Mouse (Mus musculus): ENCODE measurements at regions not wholly inside any gene's neighbourhood (a gene's known extent, or its start where the extent isn't known, plus 50 kb on each side); places are given as distances from the start of the nearest gene placed in this dataset.
A peak's percentile ranks its signal among the peaks of the same experiment; 100 is the strongest.

- H3K4me3 ChIP-seq (ENCODE audit: low read depth, low read length): no peak overlapping the region
- 69% methylated on average over 4 of the region's 4 CpGs for WGBS
- H3K4me1 ChIP-seq (ENCODE audit: control insufficient read depth, insufficient read depth, insufficient read length, low read length): no peaks in the 10 kb centered on the region
- no peaks in the 10 kb centered on the region for H3K27me3 ChIP-seq (ENCODE audit: control insufficient read depth, insufficient read depth, low read length)
- no peak for TF ChIP-seq CTCF (IDR thresholded peaks at IDR 0.05; ENCODE audit: extremely low read depth, insufficient read length, insufficient replicate concordance, low read depth, low read length)
- TF ChIP-seq POLR2A (IDR thresholded peaks at IDR 0.05; ENCODE audit: low read depth, low read length): no peak
- peak overlapping the region; percentile 70 for H3K27ac ChIP-seq (ENCODE audit: insufficient read depth, low read depth, low read length)
- no peaks in the 10 kb centered on the region for H3K36me3 ChIP-seq (ENCODE audit: control insufficient read depth, insufficient read depth, low read length)
Observed at GRCm38 (mm10) chr10:118746719-118747395, 123.2 kb downstream of the Dyrk2 start.

GRCm38 (mm10) chr10:118749039-118749438 is 121.0 kb downstream of the Dyrk2 start:
- TF ChIP-seq POLR2A (IDR thresholded peaks at IDR 0.05; ENCODE audit: low read depth, low read length) (no peak), CTCF (IDR thresholded peaks at IDR 0.05; ENCODE audit: extremely low read depth, insufficient read length, insufficient replicate concordance, low read depth, low read length) (no peak)
- Histone ChIP-seq H3K27me3 (ENCODE audit: control insufficient read depth, insufficient read depth, low read length) (no peaks in the 10 kb centered on the region), H3K27ac (ENCODE audit: insufficient read depth, low read depth, low read length) (no peak overlapping the region), H3K36me3 (ENCODE audit: control insufficient read depth, insufficient read depth, low read length) (no peaks in the 10 kb centered on the region), H3K4me3 (ENCODE audit: low read depth, low read length) (no peak overlapping the region), H3K4me1 (ENCODE audit: control insufficient read depth, insufficient read depth, insufficient read length, low read length) (no peaks in the 10 kb centered on the region)
- WGBS: 98% methylated on average over 1 of the region's 1 CpGs

GRCm38 (mm10) chr10:118749756-118750155 is 120.3 kb downstream of the Dyrk2 start:
- WGBS: 88% methylated on average over 6 of the region's 6 CpGs
- Histone ChIP-seq H3K36me3 (ENCODE audit: control insufficient read depth, insufficient read depth, low read length) (no peaks in the 10 kb centered on the region), H3K4me1 (ENCODE audit: control insufficient read depth, insufficient read depth, insufficient read length, low read length) (no peaks in the 10 kb centered on the region), H3K4me3 (ENCODE audit: low read depth, low read length) (no peak overlapping the region), H3K27ac (ENCODE audit: insufficient read depth, low read depth, low read length) (no peak overlapping the region), H3K27me3 (ENCODE audit: control insufficient read depth, insufficient read depth, low read length) (no peaks in the 10 kb centered on the region)
- no peak for TF ChIP-seq POLR2A (IDR thresholded peaks at IDR 0.05; ENCODE audit: low read depth, low read length)
- TF ChIP-seq CTCF (IDR thresholded peaks at IDR 0.05; ENCODE audit: extremely low read depth, insufficient read length, insufficient replicate concordance, low read depth, low read length): no peak

- Histone ChIP-seq H3K27me3 (ENCODE audit: control insufficient read depth, insufficient read depth, low read length) (no peaks in the 10 kb centered on the region), H3K4me3 (ENCODE audit: low read depth, low read length) (no peak overlapping the region), H3K36me3 (ENCODE audit: control insufficient read depth, insufficient read depth, low read length) (no peaks in the 10 kb centered on the region), H3K27ac (ENCODE audit: insufficient read depth, low read depth, low read length) (no peak overlapping the region), H3K4me1 (ENCODE audit: control insufficient read depth, insufficient read depth, insufficient read length, low read length) (no peaks in the 10 kb centered on the region)
- 90% methylated on average over 2 of the region's 2 CpGs for WGBS
- TF ChIP-seq POLR2A (IDR thresholded peaks at IDR 0.05; ENCODE audit: low read depth, low read length): no peak
- TF ChIP-seq CTCF (IDR thresholded peaks at IDR 0.05; ENCODE audit: extremely low read depth, insufficient read length, insufficient replicate concordance, low read depth, low read length): no peak
Observed at GRCm38 (mm10) chr10:118751110-118751509, 118.9 kb downstream of the Dyrk2 start.

- no peak for TF ChIP-seq POLR2A (IDR thresholded peaks at IDR 0.05; ENCODE audit: low read depth, low read length)
- TF ChIP-seq CTCF (IDR thresholded peaks at IDR 0.05; ENCODE audit: extremely low read depth, insufficient read length, insufficient replicate concordance, low read depth, low read length): no peak
- Histone ChIP-seq H3K27me3 (ENCODE audit: control insufficient read depth, insufficient read depth, low read length) (no peaks in the 10 kb centered on the region), H3K4me3 (ENCODE audit: low read depth, low read length) (no peak overlapping the region), H3K36me3 (ENCODE audit: control insufficient read depth, insufficient read depth, low read length) (no peaks in the 10 kb centered on the region), H3K27ac (ENCODE audit: insufficient read depth, low read depth, low read length) (no peak overlapping the region), H3K4me1 (ENCODE audit: control insufficient read depth, insufficient read depth, insufficient read length, low read length) (no peaks in the 10 kb centered on the region)
- 78% methylated on average over 5 of the region's 5 CpGs for WGBS
Observed at GRCm38 (mm10) chr10:118753061-118753775, 116.8 kb downstream of the Dyrk2 start.

- 95% methylated on average over 13 of the region's 13 CpGs for WGBS
- H3K27ac ChIP-seq (ENCODE audit: insufficient read depth, low read depth, low read length): no peak overlapping the region
- H3K36me3 ChIP-seq (ENCODE audit: control insufficient read depth, insufficient read depth, low read length): no peaks in the 10 kb centered on the region
- H3K4me1 ChIP-seq (ENCODE audit: control insufficient read depth, insufficient read depth, insufficient read length, low read length): no peaks in the 10 kb centered on the region
- H3K27me3 ChIP-seq (ENCODE audit: control insufficient read depth, insufficient read depth, low read length): no peaks in the 10 kb centered on the region
- TF ChIP-seq CTCF (IDR thresholded peaks at IDR 0.05; ENCODE audit: extremely low read depth, insufficient read length, insufficient replicate concordance, low read depth, low read length) (no peak), POLR2A (IDR thresholded peaks at IDR 0.05; ENCODE audit: low read depth, low read length) (no peak)
- H3K4me3 ChIP-seq (ENCODE audit: low read depth, low read length): no peak overlapping the region
Observed at GRCm38 (mm10) chr10:118754791-118755190, 115.2 kb downstream of the Dyrk2 start.

- no peak overlapping the region for H3K4me3 ChIP-seq (ENCODE audit: low read depth, low read length)
- peaks cover 7% of the 10 kb centered on the region for H3K4me1 ChIP-seq (ENCODE audit: control insufficient read depth, insufficient read depth, insufficient read length, low read length)
- 85% methylated on average over 18 of the region's 18 CpGs for WGBS
- TF ChIP-seq POLR2A (IDR thresholded peaks at IDR 0.05; ENCODE audit: low read depth, low read length): no peak
- no peak for TF ChIP-seq CTCF (IDR thresholded peaks at IDR 0.05; ENCODE audit: extremely low read depth, insufficient read length, insufficient replicate concordance, low read depth, low read length)
- no peaks in the 10 kb centered on the region for H3K27me3 ChIP-seq (ENCODE audit: control insufficient read depth, insufficient read depth, low read length)
- no peak overlapping the region for H3K27ac ChIP-seq (ENCODE audit: insufficient read depth, low read depth, low read length)
- H3K36me3 ChIP-seq (ENCODE audit: control insufficient read depth, insufficient read depth, low read length): no peaks in the 10 kb centered on the region
Observed at GRCm38 (mm10) chr10:118758825-118759471, 111.1 kb downstream of the Dyrk2 start.
